Mouse (Mus musculus): ENCODE results near the gene Med13l. TPM values are rescaled to one million over a fixed set of nuclear protein-coding genes. Genes with fewer than 3 reads are reported as not detected.

Med13l gene
- polyA plus RNA-seq, 1 experiment from 2014 or later = 14.6 TPM

DNA sequence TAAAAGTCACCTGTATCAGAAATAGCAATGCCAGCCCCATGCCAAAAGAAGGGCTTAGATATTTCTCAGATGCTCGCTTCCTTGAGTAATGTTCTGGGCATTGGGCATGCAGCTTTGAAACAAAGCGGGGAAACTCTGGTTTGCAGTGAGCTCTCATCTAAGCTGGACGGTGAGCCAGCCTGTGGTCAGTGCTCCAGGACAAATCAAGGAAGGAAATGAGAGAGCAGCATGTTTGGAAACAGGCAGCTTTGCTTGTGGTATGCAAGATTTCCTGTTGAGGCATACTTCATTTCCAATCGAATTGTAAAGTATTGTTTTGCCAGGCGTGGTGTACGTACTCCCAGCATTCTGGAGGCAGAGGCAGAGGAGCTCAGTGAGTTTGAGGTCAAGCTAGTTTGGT lies 95.5 kb downstream of the Med13l start:
- Histone ChIP-seq H3K27me3 (replicated peaks; ENCODE audit: control insufficient read depth, insufficient read depth, low read length) (no peaks in the 10 kb centered on the region), H3K27ac (ENCODE audit: low read depth, low read length) (no peak overlapping the region), H3K9me3 (replicated peaks; ENCODE audit: control insufficient read depth, low read length) (no peaks in the 10 kb centered on the region), H3K4me1 (ENCODE audit: control insufficient read depth, insufficient read depth, low read length) (peaks cover 4% of the 10 kb centered on the region; the same call in 1 of the 2 replicates), H3K4me3 (ENCODE audit: low read depth, low read length) (no peak overlapping the region), H3K9ac (ENCODE audit: low read length) (no peak overlapping the region), H3K4me2 (ENCODE audit: low read length) (no peak overlapping the region), H3K36me3 (ENCODE audit: control insufficient read depth, insufficient read depth, low read length) (no peaks in the 10 kb centered on the region)
- no peak for ATAC-seq
- 90% methylated on average over 6 of the region's 6 CpGs for WGBS
- no peak for DNase-seq (ENCODE audit: low spot score)

DNA sequence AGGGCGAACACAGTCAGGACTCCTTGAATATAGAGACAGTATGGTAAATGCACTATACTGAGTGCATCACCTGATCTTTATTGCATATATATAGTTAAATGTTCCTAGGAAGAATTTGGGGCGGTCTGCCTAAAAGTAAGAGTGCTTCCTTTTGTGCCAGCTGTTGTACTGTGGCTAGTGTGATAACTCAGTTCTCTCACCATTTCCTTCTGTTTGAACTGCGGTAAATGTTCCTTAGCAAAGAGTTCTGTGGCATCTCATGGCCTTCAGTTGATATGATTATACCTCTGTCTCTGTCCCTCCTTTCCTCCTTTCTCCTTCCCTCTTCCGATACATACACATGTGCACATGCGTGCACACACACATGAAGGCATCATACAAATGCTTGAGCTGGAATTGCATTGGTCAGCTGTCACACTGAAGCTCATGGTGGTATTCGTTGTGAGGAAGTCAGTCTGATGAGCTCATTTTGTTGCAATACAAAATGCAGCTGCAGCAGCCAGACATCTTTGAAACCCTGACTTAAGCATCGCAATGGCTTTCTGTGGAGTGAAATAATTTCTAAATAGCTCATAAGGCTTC lies 97.9 kb downstream of the Med13l start:
- ATAC-seq = no peak
- Histone ChIP-seq H3K9ac (ENCODE audit: low read length) (no peak overlapping the region), H3K27ac (ENCODE audit: low read depth, low read length) (no peak overlapping the region), H3K4me1 (ENCODE audit: control insufficient read depth, insufficient read depth, low read length) (peaks cover 4% of the 10 kb centered on the region; the same call in 1 of the 2 replicates), H3K9me3 (replicated peaks; ENCODE audit: control insufficient read depth, low read length) (no peaks in the 10 kb centered on the region), H3K4me2 (ENCODE audit: low read length) (no peak overlapping the region), H3K27me3 (replicated peaks; ENCODE audit: control insufficient read depth, insufficient read depth, low read length) (no peaks in the 10 kb centered on the region), H3K4me3 (ENCODE audit: low read depth, low read length) (no peak overlapping the region), H3K36me3 (ENCODE audit: control insufficient read depth, insufficient read depth, low read length) (no peaks in the 10 kb centered on the region)
- 93% methylated on average over 7 of the region's 7 CpGs for WGBS
- DNase-seq (ENCODE audit: low spot score) = no peak

DNA sequence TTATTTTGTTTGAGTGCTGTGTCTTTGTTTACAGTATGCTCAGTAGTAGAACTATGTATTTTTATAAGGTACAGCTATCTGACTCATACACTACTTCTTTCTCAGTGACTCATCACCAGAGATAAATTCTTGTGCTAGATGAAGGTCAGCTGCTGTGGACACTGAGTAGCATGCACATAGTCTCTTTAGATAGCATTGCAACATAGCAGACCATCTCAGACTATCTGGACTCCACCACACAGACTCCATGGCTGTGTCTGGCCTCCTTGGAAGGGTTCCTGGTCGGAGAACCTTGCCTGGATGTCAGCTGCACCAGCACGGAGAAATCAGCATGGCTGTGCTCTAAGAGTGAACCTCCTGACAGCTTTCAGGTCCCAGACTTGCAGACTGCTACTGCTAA lies 99.2 kb downstream of the Med13l start:
- peaks cover under 1% of the 10 kb centered on the region; the same call in 1 of the 2 replicates for H3K4me1 ChIP-seq (ENCODE audit: control insufficient read depth, insufficient read depth, low read length)
- no peak overlapping the region for H3K4me2 ChIP-seq (ENCODE audit: low read length)
- 83% methylated on average over 2 of the region's 2 CpGs for WGBS
- no peak for DNase-seq (ENCODE audit: low spot score)
- no peak overlapping the region for H3K27ac ChIP-seq (ENCODE audit: low read depth, low read length)
- no peak for ATAC-seq
- H3K4me3 ChIP-seq (ENCODE audit: low read depth, low read length) = no peak overlapping the region
- H3K27me3 ChIP-seq (replicated peaks; ENCODE audit: control insufficient read depth, insufficient read depth, low read length) = no peaks in the 10 kb centered on the region
- no peaks in the 10 kb centered on the region for H3K9me3 ChIP-seq (replicated peaks; ENCODE audit: control insufficient read depth, low read length)
- H3K9ac ChIP-seq (ENCODE audit: low read length) = no peak overlapping the region
- no peaks in the 10 kb centered on the region for H3K36me3 ChIP-seq (ENCODE audit: control insufficient read depth, insufficient read depth, low read length)

DNA sequence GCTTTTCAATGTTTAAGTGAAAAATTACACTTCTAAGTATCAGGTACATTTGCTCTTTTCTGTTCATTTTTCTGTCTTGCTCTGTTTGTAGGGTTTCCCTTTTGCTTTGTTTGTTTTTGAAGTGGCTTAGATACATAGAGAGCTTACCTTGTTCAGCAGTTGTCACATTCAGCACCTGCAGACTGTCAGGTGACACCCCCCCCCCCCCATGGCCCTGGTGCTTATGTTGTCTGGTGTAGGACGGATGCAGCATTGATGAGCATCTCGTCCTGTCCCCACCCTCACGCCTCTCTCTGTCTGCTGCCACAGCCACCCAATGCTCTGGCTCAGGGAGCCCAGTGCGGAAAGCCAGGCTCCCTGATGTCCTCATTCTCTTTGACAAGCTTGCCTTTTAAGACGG lies 101.3 kb downstream of the Med13l start:
- Histone ChIP-seq H3K36me3 (ENCODE audit: control insufficient read depth, insufficient read depth, low read length) (no peaks in the 10 kb centered on the region), H3K9me3 (replicated peaks; ENCODE audit: control insufficient read depth, low read length) (no peaks in the 10 kb centered on the region), H3K27me3 (replicated peaks; ENCODE audit: control insufficient read depth, insufficient read depth, low read length) (no peaks in the 10 kb centered on the region), H3K27ac (ENCODE audit: low read depth, low read length) (no peak overlapping the region), H3K4me1 (ENCODE audit: control insufficient read depth, insufficient read depth, low read length) (peaks cover 10% of the 10 kb centered on the region), H3K4me2 (ENCODE audit: low read length) (no peak overlapping the region), H3K4me3 (ENCODE audit: low read depth, low read length) (no peak overlapping the region), H3K9ac (ENCODE audit: low read length) (no peak overlapping the region)
- no peak for DNase-seq (ENCODE audit: low spot score)
- no peak for ATAC-seq
- WGBS = 75% methylated on average over 5 of the region's 5 CpGs

DNA sequence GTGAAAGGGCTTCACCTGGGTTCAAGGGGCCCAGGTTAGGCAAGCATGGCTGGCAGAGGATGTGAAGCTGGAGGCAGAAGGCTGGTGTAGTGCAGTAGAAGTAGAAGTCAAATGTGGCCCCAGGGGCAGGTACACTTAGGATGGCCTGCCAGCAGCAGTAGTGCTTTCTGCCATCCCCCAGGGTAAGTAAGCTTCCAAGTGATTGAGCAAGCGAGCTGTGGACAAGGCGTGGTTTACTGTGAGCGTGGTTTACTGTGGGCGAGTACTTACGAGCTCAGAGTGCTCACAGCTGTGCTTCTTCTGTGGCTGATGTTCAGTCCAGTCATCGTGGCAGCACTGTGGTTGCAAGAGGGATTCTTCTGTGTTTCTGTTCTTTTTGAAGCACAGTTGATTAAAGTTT lies 103.5 kb downstream of the Med13l start:
- Histone ChIP-seq H3K9ac (ENCODE audit: low read length) (no peak overlapping the region), H3K4me1 (ENCODE audit: control insufficient read depth, insufficient read depth, low read length) (peaks cover 30% of the 10 kb centered on the region), H3K27ac (ENCODE audit: low read depth, low read length) (no peak overlapping the region), H3K4me2 (ENCODE audit: low read length) (no peak overlapping the region), H3K9me3 (replicated peaks; ENCODE audit: control insufficient read depth, low read length) (no peaks in the 10 kb centered on the region), H3K4me3 (ENCODE audit: low read depth, low read length) (no peak overlapping the region), H3K36me3 (ENCODE audit: control insufficient read depth, insufficient read depth, low read length) (no peaks in the 10 kb centered on the region), H3K27me3 (replicated peaks; ENCODE audit: control insufficient read depth, insufficient read depth, low read length) (no peaks in the 10 kb centered on the region)
- ATAC-seq (no peak), DNase-seq (ENCODE audit: low spot score) (no peak)
- WGBS = 86% methylated on average over 6 of the region's 6 CpGs

DNA sequence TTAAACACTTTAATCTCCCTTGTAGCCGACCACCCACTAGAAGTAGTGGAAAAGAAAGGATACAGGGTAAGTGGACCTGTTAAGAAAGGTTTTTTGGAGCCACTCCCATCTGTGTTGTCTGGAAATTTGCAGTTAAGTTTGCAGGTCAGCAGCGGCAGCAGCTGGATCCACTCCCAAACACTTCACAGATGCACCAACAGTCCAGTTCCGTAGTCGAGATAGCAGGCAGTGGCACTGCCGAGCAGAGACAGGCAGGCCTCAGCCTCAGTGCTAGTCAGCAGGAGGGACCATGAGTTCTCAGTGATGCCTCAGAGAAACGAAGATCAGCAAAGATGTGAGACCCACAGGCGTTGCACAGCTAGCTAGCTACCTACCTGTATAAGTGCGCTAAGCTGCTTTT lies 104.5 kb downstream of the Med13l start:
- Histone ChIP-seq H3K4me2 (ENCODE audit: low read length) (no peak overlapping the region), H3K9ac (ENCODE audit: low read length) (no peak overlapping the region), H3K4me1 (ENCODE audit: control insufficient read depth, insufficient read depth, low read length) (peaks cover 36% of the 10 kb centered on the region), H3K4me3 (ENCODE audit: low read depth, low read length) (no peak overlapping the region), H3K36me3 (ENCODE audit: control insufficient read depth, insufficient read depth, low read length) (no peaks in the 10 kb centered on the region), H3K9me3 (replicated peaks; ENCODE audit: control insufficient read depth, low read length) (no peaks in the 10 kb centered on the region), H3K27ac (ENCODE audit: low read depth, low read length) (no peak overlapping the region), H3K27me3 (replicated peaks; ENCODE audit: control insufficient read depth, insufficient read depth, low read length) (no peaks in the 10 kb centered on the region)
- 80% methylated on average over 8 of the region's 8 CpGs for WGBS
- no peak for ATAC-seq
- DNase-seq (ENCODE audit: low spot score) = no peak

DNA sequence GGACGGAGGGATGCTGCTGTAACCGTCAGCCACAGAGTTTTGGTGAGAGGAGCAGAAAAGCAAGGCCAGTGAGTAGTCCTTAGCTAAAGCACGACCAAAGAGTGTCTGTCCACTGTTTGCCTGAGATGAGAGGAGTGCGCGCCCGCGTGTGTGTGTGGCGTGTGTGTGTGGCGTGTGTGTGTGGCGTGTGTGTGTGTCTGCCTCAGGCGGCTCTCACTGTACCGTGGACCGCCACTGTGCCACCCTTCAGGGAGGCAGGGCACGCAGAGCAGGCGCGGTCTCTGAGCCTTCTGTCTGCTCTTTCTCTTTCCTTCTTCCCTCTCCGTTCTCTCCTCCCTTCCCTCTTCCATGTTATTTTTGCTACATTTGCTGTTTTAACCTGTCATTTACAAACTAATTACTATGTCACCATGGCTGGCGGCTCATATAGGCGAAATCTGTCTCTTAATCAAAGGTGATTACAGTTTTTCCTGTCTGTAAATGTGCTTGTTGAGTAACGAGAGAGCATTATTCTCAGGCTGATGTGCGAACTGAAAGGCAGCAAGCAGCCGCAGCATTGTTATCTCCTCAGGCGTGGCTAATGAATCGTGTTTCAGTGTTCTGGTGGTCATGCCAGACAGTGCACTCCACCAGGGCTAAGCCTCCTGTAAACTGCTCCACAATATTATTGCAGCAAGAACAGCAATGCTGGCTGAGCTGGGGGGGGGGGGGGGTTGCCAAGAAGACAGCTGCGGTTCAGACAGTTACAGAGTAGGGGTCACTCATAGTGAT lies 106.1 kb downstream of the Med13l start:
- 10% methylated on average over 25 of the region's 25 CpGs for WGBS
- Histone ChIP-seq H3K4me2 (ENCODE audit: low read length) (peak overlapping the region; percentile 53), H3K9ac (ENCODE audit: low read length) (peak overlapping the region; percentile 53), H3K4me1 (ENCODE audit: control insufficient read depth, insufficient read depth, low read length) (peaks cover 46% of the 10 kb centered on the region), H3K36me3 (ENCODE audit: control insufficient read depth, insufficient read depth, low read length) (no peaks in the 10 kb centered on the region), H3K4me3 (ENCODE audit: low read depth, low read length) (peak overlapping the region; percentile 15; the same call in 1 of the 2 replicates), H3K27me3 (replicated peaks; ENCODE audit: control insufficient read depth, insufficient read depth, low read length) (no peaks in the 10 kb centered on the region), H3K9me3 (replicated peaks; ENCODE audit: control insufficient read depth, low read length) (no peaks in the 10 kb centered on the region), H3K27ac (ENCODE audit: low read depth, low read length) (peak overlapping the region; percentile 89)
- ATAC-seq (peak; percentile 88), DNase-seq (ENCODE audit: low spot score) (peak; percentile 88)

DNA sequence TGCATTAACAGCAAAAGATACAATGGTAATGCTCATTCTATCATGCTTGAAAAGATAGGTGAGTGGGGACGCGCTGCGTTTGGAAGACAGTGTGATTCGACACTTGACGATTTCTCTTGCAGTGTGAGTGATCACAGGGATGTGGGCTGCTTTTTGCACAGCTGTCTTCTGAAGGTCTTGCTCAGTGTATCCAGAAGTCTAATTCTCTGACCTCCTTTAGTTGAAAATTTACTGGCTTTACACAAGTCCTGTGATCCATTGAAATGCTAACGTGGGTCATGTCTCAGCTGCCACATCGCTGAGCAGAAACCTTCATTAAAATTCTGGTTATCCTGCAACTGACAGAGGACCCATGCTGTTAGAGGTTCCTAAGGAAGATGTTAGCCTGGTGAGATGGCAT lies 107.4 kb downstream of the Med13l start:
- H3K4me3 ChIP-seq (ENCODE audit: low read depth, low read length) = no peak overlapping the region
- DNase-seq (ENCODE audit: low spot score) (no peak), ATAC-seq (no peak)
- 35% methylated on average over 7 of the region's 7 CpGs for WGBS
- no peak overlapping the region for H3K27ac ChIP-seq (ENCODE audit: low read depth, low read length)
- H3K9me3 ChIP-seq (replicated peaks; ENCODE audit: control insufficient read depth, low read length) = no peaks in the 10 kb centered on the region
- no peak overlapping the region for H3K4me2 ChIP-seq (ENCODE audit: low read length)
- H3K36me3 ChIP-seq (ENCODE audit: control insufficient read depth, insufficient read depth, low read length) = no peaks in the 10 kb centered on the region
- peaks cover 50% of the 10 kb centered on the region for H3K4me1 ChIP-seq (ENCODE audit: control insufficient read depth, insufficient read depth, low read length)
- H3K27me3 ChIP-seq (replicated peaks; ENCODE audit: control insufficient read depth, insufficient read depth, low read length) = no peaks in the 10 kb centered on the region
- H3K9ac ChIP-seq (ENCODE audit: low read length) = no peak overlapping the region

DNA sequence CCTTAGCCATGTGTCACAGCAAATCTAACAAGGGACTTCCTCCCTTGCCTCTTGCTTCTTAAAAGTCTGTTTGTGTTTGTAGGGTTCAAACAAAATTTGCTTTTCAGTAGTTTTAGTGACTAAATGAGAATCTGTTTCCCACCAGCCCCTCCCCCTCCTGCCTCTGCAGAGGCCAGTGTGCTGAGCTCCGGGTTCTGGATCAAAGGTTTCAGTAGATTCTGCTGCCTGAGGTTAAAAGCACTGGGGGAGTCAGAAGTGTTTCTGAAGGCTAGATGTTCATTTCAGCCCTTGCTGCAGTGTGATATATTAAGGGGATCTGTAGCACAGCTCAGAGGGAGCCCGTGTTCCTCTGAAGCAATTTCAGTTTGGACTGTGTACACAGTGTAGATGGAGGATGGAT lies 108.5 kb downstream of the Med13l start:
- H3K27ac ChIP-seq (ENCODE audit: low read depth, low read length) = no peak overlapping the region
- H3K9ac ChIP-seq (ENCODE audit: low read length) = no peak overlapping the region; the same call in 1 of the 2 replicates
- no peaks in the 10 kb centered on the region for H3K27me3 ChIP-seq (replicated peaks; ENCODE audit: control insufficient read depth, insufficient read depth, low read length)
- 29% methylated on average over 2 of the region's 2 CpGs for WGBS
- peaks cover 57% of the 10 kb centered on the region for H3K4me1 ChIP-seq (ENCODE audit: control insufficient read depth, insufficient read depth, low read length)
- H3K4me3 ChIP-seq (ENCODE audit: low read depth, low read length) = no peak overlapping the region
- ATAC-seq (no peak), DNase-seq (ENCODE audit: low spot score) (no peak)
- H3K4me2 ChIP-seq (ENCODE audit: low read length) = no peak overlapping the region
- no peaks in the 10 kb centered on the region for H3K9me3 ChIP-seq (replicated peaks; ENCODE audit: control insufficient read depth, low read length)
- H3K36me3 ChIP-seq (ENCODE audit: control insufficient read depth, insufficient read depth, low read length) = no peaks in the 10 kb centered on the region
